Mouse (Mus musculus) limb, embryonic 11.5 days (tissue): ENCODE measurements around the gene Gcg. TPM values are rescaled to one million over a fixed set of nuclear protein-coding genes. Genes with fewer than 3 reads are reported as not detected.

Experiments
- polyA plus RNA-seq: library from polyadenylated mRNA; unstranded; fragments of >200 nt; fragmentation: Nextera tagmentation; extraction: Ambion mirVana; gene quantifications from 2 replicates; pipeline ENCODE4 v1.2.1, GENCODE M21; 2014

Gcg gene
- polyA plus RNA-seq, 1 experiment from 2014 or later, result 0.27 TPM

Other genes starting within 250 kb of the Gcg start
- 0.19 and 0.27 TPM in 2 replicates for gene Dpp4, start 71.4 kb downstream of the Gcg start, polyA plus RNA-seq
- 5.8 and 6.3 TPM in 2 replicates for gene Fap, start 90.4 kb upstream of the Gcg start, polyA plus RNA-seq
- gene Ifih1, start 162.6 kb upstream of the Gcg start, polyA plus RNA-seq, result 0.35 and 0.75 TPM in 2 replicates
- gene Gca, start 180.6 kb upstream of the Gcg start, polyA plus RNA-seq, result 0.61 and 1.1 TPM in 2 replicates